Mouse (Mus musculus): Measurements from ENCODE around the gene AI464131.

GRCm38 (mm10) chr4:41513309-41513708 lies 10.4 kb upstream of the AI464131 start:
- TF ChIP-seq CTCF (IDR thresholded peaks at IDR 0.05; ENCODE audit: insufficient read depth, low read length) (no peak), POLR2A (IDR thresholded peaks at IDR 0.05; ENCODE audit: borderline replicate concordance, extremely low read depth, low read depth, low read length) (no peak)
